Mouse (Mus musculus) frontal cortex, postnatal 25 days (tissue): ENCODE measurements around the gene Bhlha15.
A peak's percentile ranks its signal among the peaks of the same experiment; 100 is the strongest.

Experiments used
- DNase-seq, 2 experiments: peaks; one replicate each; pipeline ENCODE4 v3.0.0; 2022; ENCODE audit warnings: low spot score in 2 of 2

Bhlha15 gene

GRCm38 (mm10) chr5:144189950-144190583, at the start of gene Bhlha15:
Gene Bhlha15, plus strand, starts transcription at chr5:144190286.
- no peak for DNase-seq

DNA sequence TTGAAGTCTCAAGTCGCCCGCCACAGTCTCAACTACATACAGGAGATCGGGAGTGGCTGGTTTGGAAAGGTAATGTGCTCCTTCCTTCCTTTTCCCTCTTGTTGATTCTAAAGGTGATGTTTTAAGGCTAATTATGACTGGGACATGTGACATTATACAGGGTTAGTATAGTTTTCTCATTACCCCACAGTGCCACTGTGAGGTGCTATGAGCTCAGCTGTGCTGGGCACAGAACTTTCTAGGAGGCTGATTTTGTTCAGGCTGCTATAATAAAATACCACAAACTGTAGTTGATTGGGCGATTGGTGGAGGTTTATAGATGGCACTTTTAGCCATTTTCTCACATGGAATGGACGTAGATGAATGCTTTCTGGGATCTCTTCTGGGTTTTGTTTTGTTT, 46.6 kb upstream of the Bhlha15 start:
- DNase-seq: no peak

GRCm38 (mm10) chr5:144146898-144147297, 43.2 kb upstream of the Bhlha15 start:
- no peak for DNase-seq

DNA sequence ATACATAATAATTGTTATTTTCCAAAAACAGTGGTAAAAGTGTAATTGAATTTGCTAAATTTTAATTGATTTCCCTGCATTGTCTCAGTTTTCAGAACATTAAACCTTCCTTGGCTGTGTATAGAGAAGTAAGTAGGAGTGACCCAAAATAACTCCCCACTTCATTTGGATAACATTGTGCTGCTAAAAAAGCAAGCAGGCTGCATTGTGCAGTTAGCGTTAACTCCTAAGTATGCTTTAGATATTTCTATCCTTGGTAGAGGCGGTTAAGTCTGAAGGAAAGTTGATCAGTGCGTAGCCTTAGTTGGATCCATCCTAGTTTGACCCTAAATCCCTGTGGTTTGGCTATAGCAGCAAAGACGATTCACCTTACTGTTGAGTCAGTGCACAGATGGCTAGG, 40.6 kb upstream of the Bhlha15 start:
- no peak for DNase-seq

- no peak for DNase-seq
Measured at GRCm38 (mm10) chr5:144151270-144151669, 38.8 kb upstream of the Bhlha15 start.

DNA sequence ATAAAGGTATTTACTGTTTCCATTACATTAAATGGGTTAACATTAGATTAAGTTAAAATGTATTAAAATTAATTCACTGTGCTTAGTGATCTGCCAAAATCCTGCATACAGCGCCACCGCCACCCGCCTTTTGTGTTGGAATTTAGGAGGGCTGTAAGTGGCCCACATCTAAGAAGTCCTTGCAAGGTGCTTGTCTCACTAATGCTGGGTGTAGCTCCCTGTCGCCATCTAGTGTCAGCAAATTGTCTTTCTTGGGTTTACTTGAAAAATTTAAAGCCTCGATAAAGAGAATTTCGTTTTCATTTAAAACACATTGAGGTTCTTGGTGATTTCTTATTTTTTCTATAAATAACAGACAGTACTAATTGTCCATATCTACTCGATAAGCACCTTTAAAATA, 35.6 kb upstream of the Bhlha15 start:
- DNase-seq: peak in 1 of 2 experiments; percentile 59

DNA sequence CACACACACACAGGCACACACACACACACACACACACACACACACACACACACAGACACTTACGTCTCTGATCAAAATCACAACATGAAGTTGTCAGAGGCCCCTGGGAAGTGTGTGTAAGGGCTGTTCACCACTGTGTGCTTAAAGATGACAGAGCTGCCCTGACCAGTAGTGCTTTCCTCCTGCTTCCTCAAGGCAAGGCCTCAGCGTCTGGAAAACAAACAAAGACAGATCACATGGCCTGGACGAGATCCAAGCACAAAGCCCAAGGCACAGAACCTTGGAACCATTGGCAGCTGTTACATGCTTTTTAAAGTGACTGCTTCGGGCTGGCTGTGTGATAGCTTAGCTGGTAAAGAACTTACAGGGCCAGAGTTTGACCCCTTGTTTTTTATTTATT, 31.5 kb upstream of the Bhlha15 start:
- DNase-seq: no peak

DNA sequence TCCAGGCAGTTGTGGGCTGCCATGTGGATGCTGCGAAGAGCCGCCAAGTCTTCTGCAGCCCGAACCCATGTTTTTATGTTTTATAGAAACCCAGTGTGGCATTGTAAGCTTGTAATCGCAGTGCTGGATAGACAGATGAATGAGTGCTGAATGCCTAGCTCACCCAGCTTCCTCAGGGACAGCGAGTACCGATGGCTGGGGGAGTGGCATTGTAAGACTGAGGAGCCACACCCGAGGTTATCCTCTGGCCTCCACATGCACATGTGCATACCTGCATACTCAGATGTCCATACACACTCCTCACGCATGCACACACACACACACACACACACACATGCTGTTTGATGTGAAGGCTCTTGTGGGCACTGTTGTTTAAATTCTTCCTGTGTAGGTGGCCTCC, 30.9 kb upstream of the Bhlha15 start:
- no peak for DNase-seq

GRCm38 (mm10) chr5:144162080-144162812, 27.8 kb upstream of the Bhlha15 start:
- no peak for DNase-seq

DNA sequence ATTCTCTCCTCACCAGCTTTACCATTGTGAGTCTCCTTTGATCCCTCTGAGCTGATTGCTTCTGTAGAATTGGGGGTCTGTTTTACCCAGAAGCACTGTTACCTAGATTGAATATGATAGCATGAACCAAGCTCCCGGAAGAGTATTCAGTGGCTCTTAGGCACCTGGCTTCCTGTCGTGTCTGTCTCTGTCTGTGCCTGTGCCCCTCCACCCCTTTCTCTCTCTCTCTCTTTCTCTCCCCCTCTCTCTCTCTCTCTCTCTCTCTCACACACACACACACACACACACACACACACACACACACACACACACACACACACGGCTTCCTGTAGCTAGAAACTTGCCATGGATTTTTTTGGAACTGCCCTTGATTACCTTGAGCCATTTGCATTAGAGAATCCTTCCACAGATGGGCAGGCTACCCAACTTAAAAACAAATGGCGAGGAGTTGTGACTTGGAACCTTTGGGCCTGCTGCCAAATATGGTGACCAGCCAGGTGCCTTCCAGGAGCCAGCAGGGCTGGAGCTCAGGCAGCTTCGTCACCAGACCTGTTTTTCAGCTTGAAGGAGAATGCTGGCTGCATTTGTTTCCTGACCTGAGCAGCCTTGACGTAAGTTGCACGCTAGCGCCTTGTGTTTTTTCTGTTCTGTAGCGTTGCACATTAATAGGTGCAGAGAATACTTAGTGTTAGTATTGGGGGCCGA, 27.1 kb upstream of the Bhlha15 start:
- DNase-seq: no peak

GRCm38 (mm10) chr5:144165756-144166155, 24.3 kb upstream of the Bhlha15 start:
- DNase-seq: no peak

DNA sequence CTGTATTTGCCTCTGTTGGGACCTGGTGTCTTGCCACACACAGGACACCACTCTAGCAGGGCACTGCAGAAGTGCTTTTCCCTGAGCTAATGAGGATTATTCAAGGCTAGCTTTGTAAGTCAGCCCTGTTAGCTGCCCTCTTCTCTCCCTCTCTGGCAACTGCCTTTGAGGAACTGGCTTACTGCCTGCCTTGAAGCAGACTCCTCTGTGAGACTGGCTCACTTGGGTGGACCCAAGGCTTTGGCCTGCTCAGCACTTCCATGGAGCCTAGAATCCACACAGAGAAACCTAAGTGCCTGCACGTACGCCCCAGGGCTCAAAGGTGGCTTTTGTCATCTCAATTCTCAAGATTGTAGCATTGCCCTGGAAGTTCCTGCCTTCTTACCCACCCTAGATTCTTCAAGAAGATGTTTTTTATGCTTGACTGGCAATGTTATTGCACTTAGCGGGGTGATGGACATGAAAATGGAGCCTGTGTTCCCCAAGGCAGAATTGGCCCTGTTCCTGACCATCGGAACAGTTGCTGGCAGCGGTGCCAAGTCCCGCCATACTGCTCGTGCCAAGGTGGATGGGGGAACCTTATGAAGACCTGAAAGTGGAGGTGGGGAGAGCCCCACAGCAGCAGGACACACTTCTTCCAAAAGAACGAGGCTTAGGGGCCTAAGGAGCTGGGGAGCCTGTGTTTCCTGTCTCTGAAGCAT, 20.7 kb upstream of the Bhlha15 start:
- no peak for DNase-seq

GRCm38 (mm10) chr5:144173648-144174047, 16.4 kb upstream of the Bhlha15 start:
- no peak for DNase-seq

DNA sequence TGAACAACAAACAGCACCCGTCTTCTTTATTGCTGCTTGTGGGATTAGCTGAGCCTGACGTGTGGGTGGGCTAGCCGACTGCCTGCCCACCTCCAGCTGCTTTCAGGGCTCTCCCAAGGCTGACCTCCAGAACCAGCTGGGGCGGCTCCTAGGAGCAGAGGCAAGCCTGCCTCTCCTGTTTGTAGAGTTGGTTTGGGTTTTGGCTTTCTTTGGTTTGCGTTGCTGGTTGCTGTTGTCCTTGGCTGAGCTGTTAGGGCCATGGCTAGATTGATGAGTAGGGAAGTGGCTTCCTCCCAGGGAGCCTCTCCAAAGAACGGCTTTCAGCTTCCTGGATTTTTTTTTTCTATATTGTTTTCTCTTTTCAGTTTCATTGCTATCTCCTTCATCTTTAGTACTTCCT, 11.9 kb upstream of the Bhlha15 start:
- no peak for DNase-seq

DNA sequence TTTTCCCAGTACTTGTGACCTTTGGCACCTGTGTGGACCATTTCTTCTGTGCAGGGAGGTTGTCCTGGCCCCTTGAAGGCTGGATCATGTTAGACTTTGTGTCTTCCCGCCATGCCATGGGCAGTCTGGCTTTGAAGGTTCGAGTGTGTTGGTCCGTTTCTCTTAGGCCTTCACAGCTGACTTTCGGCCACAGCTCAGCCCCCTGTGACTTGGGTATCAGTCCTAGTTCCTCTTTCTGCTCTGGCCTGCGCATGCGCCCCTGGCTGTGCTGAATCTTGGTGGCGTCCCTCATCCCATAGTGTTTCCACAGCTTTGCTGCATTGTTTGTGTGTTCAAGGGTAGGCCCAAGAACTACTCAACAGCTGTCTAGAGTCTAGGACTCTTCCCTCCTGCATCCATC, 8.8 kb upstream of the Bhlha15 start:
- no peak for DNase-seq

- no peak for DNase-seq
Measured at GRCm38 (mm10) chr5:144182542-144183247, 7.4 kb upstream of the Bhlha15 start.

GRCm38 (mm10) chr5:144183248-144183559, 6.9 kb upstream of the Bhlha15 start:
- DNase-seq: no peak

- DNase-seq: no peak
Measured at GRCm38 (mm10) chr5:144183647-144184335, 6.3 kb upstream of the Bhlha15 start.

DNA sequence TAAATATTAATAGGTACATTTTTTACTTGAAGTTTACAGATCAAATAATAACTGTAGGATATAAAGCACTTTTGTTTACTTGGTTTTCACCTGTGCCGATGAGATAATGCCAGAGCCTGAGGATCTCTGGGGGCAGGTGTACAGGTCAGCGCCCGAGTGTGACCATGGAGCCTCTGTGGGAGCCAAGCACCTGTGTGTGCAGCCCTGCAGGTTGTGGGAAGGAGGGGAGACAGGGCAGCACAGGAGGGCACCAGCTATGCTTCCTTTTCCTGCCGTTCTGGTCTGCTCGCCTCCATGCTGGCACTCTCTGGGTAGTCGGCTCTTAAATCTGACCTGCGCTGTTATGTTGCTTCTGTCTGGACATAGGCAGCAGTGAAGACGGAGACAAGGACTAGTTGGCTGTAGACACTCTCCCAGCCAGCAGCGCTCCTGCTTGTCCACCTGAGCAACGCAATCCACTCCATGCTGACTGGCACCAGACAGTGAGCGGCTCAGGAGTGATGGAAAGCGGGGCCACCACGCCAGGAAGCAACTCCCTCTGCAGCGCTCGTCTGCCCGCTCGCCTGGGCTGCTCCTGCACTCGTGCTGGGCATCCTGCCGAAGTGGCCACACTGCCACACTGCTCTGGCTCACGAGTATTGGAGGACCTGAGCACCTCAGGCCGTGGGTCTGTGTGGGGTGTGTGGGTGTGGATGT, 5.6 kb upstream of the Bhlha15 start:
- no peak for DNase-seq

- DNase-seq: no peak
Measured at GRCm38 (mm10) chr5:144188422-144188821, 1.7 kb upstream of the Bhlha15 start.

- DNase-seq: no peak
Measured at GRCm38 (mm10) chr5:144189327-144189726, 759 bp upstream of the Bhlha15 start.
